Mouse (Mus musculus) intestine, postnatal 0 days (tissue): ENCODE measurements at regions not wholly inside any gene's neighbourhood (a gene's known extent, or its start where the extent isn't known, plus 50 kb on each side); places are given as distances from the start of the nearest gene placed in this dataset.

Source experiments
- ATAC-seq: fragments of 200-750 bp; cut with Nextera tagmentation; 2 replicates; pipeline ENCODE4 v1.8.0; 2017; ENCODE audit warnings: mild to moderate bottlenecking, moderate TSS enrichment, moderate library complexity
- H3K27ac ChIP-seq: fragments of 300-500 bp; sonication (generic); 2 replicates; pipeline ENCODE4 v1.5.1; 2014; ENCODE audit warnings: mild to moderate bottlenecking, low read depth, low read length, moderate library complexity
- H3K27me3 ChIP-seq: fragments of 300-500 bp; sonication (generic); replicated peaks from 2 replicates; pipeline ENCODE4 v1.6.1; 2014; ENCODE audit warnings: low read length, mixed read lengths; ENCODE audit not compliant: control insufficient read depth, insufficient read depth
- H3K36me3 ChIP-seq: fragments of 300-500 bp; sonication (generic); 2 replicates; pipeline ENCODE4 v1.6.1; 2014; ENCODE audit warnings: mild to moderate bottlenecking, moderate library complexity; ENCODE audit not compliant: control insufficient read depth, insufficient read depth
- H3K4me1 ChIP-seq: fragments of 300-500 bp; sonication (generic); replicated peaks from 2 replicates; pipeline ENCODE4 v1.6.1; 2014; ENCODE audit warnings: antibody characterized with exemption, low read length, mixed read lengths; ENCODE audit not compliant: control insufficient read depth, insufficient read depth
- H3K4me2 ChIP-seq: fragments of 300-500 bp; sonication (generic); replicated peaks from 2 replicates; pipeline ENCODE4 v1.6.1; 2014; ENCODE audit warnings: low read depth, mild to moderate bottlenecking, moderate library complexity
- H3K4me3 ChIP-seq: fragments of 300-500 bp; sonication (generic); 2 replicates; pipeline ENCODE4 v1.5.1; 2014; ENCODE audit warnings: low read depth, low read length
- H3K9ac ChIP-seq: fragments of 300-500 bp; sonication (generic); 2 replicates; pipeline ENCODE4 v1.6.1; 2014; ENCODE audit warnings: mild to moderate bottlenecking, low read depth, low read length
- H3K9me3 ChIP-seq: fragments of 300-500 bp; sonication (generic); 2 replicates; pipeline ENCODE4 v1.6.1; 2016; ENCODE audit warnings: mixed run types; ENCODE audit not compliant: control insufficient read depth
- CTCF ChIP-seq: sonication (generic); IDR thresholded peaks from 2 replicates; pipeline ENCODE4 v1.5.1; 2016; ENCODE audit warnings: low read depth, mild to moderate bottlenecking, control low read depth, antibody characterized with exemption, moderate library complexity
- WGBS: fragments of 180-500 bp; shearing (Covaris S2); extraction: QIAGEN DNeasy Blood & Tissue Kit; methylation state at CpG from one replicate; pipeline ENCODE4 v1.1.7; 2014; 5-methylcytosine and 5-hydroxymethylcytosine counted together

GRCm38 (mm10) chr5:40780363-40780762, 927.6 kb downstream of the Rab28 start:
- H3K4me1 ChIP-seq: no peaks in the 10 kb centered on the region
- H3K36me3 ChIP-seq: no peaks in the 10 kb centered on the region
- no peak overlapping the region for H3K9ac ChIP-seq
- TF ChIP-seq CTCF: no peak
- no peak overlapping the region for H3K27ac ChIP-seq
- 29% methylated on average over 1 of the region's 1 CpGs for WGBS
- no peak for ATAC-seq
- H3K9me3 ChIP-seq: no peaks in the 10 kb centered on the region
- no peaks in the 10 kb centered on the region for H3K27me3 ChIP-seq
- no peak overlapping the region for H3K4me3 ChIP-seq
- H3K4me2 ChIP-seq: no peak overlapping the region

- H3K36me3 ChIP-seq: no peaks in the 10 kb centered on the region
- 86% methylated on average over 1 of the region's 1 CpGs for WGBS
- H3K9ac ChIP-seq: no peak overlapping the region
- no peak overlapping the region for H3K4me2 ChIP-seq
- no peak for ATAC-seq
- no peak overlapping the region for H3K4me3 ChIP-seq
- H3K27me3 ChIP-seq: no peaks in the 10 kb centered on the region
- no peaks in the 10 kb centered on the region for H3K4me1 ChIP-seq
- no peaks in the 10 kb centered on the region for H3K9me3 ChIP-seq
- no peak for TF ChIP-seq CTCF
- H3K27ac ChIP-seq: no peak overlapping the region
Measured at GRCm38 (mm10) chr5:40779902-40780301, 928.1 kb downstream of the Rab28 start.

DNA sequence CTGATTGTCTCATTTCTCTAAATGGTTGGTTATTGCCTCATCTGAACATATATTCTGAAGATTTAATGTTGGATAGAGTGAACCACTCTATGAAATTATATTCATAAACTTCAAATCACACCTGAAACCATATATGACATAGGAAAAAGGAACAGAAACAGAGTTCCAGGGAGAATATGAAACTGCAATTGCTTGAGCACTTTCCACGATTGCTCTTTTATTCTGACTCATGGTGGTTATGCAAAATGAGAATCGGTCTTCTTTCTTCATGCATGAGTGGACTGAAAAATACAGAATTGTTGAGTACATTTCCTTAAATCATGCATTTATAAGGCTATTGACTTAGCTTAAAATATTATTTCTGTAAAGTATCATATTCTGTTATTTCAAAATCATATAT, 932.1 kb downstream of the Rab28 start:
- Histone ChIP-seq H3K36me3 (no peaks in the 10 kb centered on the region), H3K27ac (no peak overlapping the region), H3K9me3 (no peaks in the 10 kb centered on the region), H3K4me2 (no peak overlapping the region), H3K4me3 (no peak overlapping the region), H3K4me1 (no peaks in the 10 kb centered on the region), H3K27me3 (no peaks in the 10 kb centered on the region), H3K9ac (no peak overlapping the region)
- 89% methylated on average over 2 of the region's 2 CpGs for WGBS
- no peak for ATAC-seq
- TF ChIP-seq CTCF: no peak

DNA sequence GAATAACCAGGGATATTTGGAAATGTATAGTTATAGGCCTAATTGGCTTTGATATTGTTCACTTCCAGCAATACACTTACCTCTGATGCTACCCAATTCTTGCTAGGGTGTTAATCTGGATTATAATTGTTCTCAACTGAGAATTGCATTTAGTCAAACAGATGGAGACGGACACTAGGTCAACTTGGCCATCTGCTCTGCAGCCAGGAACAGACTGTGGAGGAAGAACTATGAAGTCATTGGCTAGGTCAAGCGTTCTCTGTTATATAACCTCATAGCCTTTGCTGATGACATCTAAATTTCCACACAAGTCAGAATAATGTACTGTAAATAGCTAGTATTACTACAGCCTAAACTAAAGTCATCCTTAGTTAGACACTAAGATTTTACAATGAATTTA, 947.7 kb downstream of the Rab28 start:
- WGBS: 72% methylated on average over 2 of the region's 2 CpGs
- H3K36me3 ChIP-seq: no peaks in the 10 kb centered on the region
- ATAC-seq: no peak
- no peak overlapping the region for H3K27ac ChIP-seq
- H3K9me3 ChIP-seq: no peaks in the 10 kb centered on the region
- no peaks in the 10 kb centered on the region for H3K27me3 ChIP-seq
- no peak overlapping the region for H3K9ac ChIP-seq
- H3K4me1 ChIP-seq: no peaks in the 10 kb centered on the region
- H3K4me2 ChIP-seq: no peak overlapping the region
- H3K4me3 ChIP-seq: no peak overlapping the region
- TF ChIP-seq CTCF: no peak

DNA sequence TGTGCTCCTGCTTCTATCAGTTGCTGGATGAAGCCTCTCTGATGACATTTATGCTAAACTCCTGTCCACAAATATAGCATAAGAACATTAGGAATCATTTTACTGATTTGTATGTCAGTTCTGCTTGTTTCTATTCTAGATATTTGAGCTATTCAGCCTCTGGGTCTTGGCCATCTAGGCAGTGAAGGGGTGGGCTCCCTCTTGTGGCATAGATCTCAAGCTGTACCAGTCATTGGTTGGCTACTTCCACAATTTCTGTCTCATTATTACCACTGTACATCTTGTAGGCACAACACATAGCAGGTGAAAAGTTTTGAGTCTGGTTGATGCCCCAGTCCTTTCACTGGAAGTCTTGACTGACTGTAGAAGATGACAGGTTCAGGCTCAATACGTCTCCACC, 957.9 kb downstream of the Rab28 start:
- Histone ChIP-seq H3K4me1 (no peaks in the 10 kb centered on the region), H3K9ac (no peak overlapping the region), H3K27ac (no peak overlapping the region), H3K4me2 (no peak overlapping the region), H3K9me3 (no peaks in the 10 kb centered on the region), H3K36me3 (no peaks in the 10 kb centered on the region), H3K4me3 (no peak overlapping the region), H3K27me3 (no peaks in the 10 kb centered on the region)
- peak; percentile 41 for TF ChIP-seq CTCF
- no peak for ATAC-seq
- 68% methylated on average over 1 of the region's 1 CpGs for WGBS

DNA sequence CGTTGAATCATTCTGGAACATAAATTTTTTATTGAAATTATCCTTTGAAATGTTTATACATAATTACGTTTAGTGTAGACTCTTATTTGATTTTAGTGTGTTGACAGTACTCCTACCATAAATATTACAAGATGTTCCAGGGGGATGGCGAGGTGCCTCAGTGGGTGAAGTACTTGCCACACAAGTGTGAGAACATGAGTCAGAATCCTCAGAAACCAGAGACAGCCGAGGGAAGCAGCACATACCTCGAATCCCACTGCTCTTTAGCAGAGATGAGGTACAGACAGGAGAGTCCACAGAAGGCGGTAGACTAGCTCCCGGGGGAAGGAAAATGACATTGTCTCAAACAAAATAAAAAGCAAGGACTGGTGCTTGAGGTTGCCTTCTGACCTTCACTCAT, 972.3 kb downstream of the Rab28 start:
- no peak for TF ChIP-seq CTCF
- Histone ChIP-seq H3K4me1 (no peaks in the 10 kb centered on the region), H3K4me3 (no peak overlapping the region), H3K9ac (no peak overlapping the region), H3K9me3 (no peaks in the 10 kb centered on the region), H3K27ac (no peak overlapping the region), H3K27me3 (no peaks in the 10 kb centered on the region), H3K4me2 (no peak overlapping the region), H3K36me3 (no peaks in the 10 kb centered on the region)
- ATAC-seq: no peak
- 53% methylated on average over 7 of the region's 7 CpGs for WGBS

GRCm38 (mm10) chr5:40733844-40734566, 974.0 kb downstream of the Rab28 start:
- no peak overlapping the region for H3K9ac ChIP-seq
- ATAC-seq: no peak
- no peaks in the 10 kb centered on the region for H3K27me3 ChIP-seq
- 78% methylated on average over 2 of the region's 2 CpGs for WGBS
- no peaks in the 10 kb centered on the region for H3K36me3 ChIP-seq
- no peak overlapping the region for H3K4me2 ChIP-seq
- TF ChIP-seq CTCF: no peak
- no peaks in the 10 kb centered on the region for H3K4me1 ChIP-seq
- no peak overlapping the region for H3K27ac ChIP-seq
- no peak overlapping the region for H3K4me3 ChIP-seq
- no peaks in the 10 kb centered on the region for H3K9me3 ChIP-seq
